Mouse (Mus musculus) embryo, embryonic 11.5 days (tissue): ENCODE results near the gene Ccnt1.
A peak's percentile ranks its signal among the peaks of the same experiment; 100 is the strongest.
"Not testable (repeated sequence)": the region's sequence is repeated elsewhere in the genome, so short reads cannot be mapped to it uniquely, and the experiment has no call there.

Source experiments
- DNase-seq: peaks from one replicate; pipeline ENCODE4 v3.0.0-alpha.2; 2012; ENCODE audit warnings: low read depth, low spot score

The Ccnt1 gene

GRCm38 (mm10) chr15:98543341-98543740, 27.4 kb downstream of the Ccnt1 start:
- DNase-seq, result no peak

- no peak for DNase-seq
Measured at GRCm38 (mm10) chr15:98541064-98541463, 29.7 kb downstream of the Ccnt1 start.

- DNase-seq, result no peak
Measured at GRCm38 (mm10) chr15:98537923-98538322, 32.8 kb downstream of the Ccnt1 start.

DNA sequence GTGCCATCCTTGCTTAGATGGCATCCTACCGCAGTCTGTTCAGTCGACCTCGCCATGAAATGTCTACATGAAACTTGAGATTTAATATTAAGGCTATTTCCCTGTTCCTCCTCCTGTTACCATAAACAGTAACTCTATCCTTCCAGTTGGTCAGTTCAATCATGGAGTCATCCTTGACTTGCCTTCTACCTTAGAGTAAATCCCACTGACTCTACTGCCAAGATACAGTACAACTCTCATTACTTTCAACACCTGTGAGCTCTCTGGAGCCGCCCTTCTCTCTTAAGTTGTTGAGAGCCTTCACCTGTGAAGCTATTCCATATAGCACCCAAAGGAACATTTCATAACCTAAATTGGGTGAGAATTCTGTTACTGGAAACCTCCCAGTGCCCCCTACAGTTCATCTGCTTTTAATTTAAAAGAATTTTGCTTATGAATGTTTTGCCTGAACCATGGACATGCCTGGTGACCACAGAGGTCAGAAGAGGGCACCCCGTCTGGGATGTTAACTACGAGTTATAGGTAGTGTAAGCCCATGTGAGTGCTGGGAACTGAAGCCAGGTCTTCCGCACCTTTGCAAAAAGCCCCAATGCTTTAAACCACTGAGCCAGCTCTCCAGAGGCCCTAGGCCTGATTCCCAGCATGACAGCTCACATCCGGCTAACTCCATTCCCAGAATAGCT, 33.8 kb downstream of the Ccnt1 start:
- no peak for DNase-seq

DNA sequence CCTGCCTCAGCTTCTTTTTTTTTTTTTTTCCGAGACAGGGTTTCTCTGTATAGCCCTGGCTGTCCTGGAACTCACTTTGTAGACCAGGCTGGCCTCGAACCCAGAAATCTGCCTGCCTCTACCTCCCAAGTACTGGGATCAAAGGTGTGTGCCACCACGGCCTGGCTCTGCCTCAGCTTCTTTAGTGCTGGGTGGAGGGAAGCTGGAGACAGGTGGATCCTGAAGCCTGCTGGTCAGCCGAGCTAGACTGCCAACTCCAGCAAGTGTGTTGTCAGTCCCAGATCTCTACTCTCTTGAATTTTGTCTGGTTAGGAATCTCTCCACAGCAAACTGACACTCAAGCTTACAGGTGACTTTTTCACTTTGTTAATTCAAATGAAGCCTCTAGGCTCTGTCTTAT, 34.8 kb downstream of the Ccnt1 start:
- DNase-seq, result no peak

GRCm38 (mm10) chr15:98533881-98534627, 36.7 kb downstream of the Ccnt1 start, which contains the start of gene Kansl2:
Gene Kansl2 (minus strand): TSS chr15:98534264.
- peak; percentile 97 for DNase-seq

DNA sequence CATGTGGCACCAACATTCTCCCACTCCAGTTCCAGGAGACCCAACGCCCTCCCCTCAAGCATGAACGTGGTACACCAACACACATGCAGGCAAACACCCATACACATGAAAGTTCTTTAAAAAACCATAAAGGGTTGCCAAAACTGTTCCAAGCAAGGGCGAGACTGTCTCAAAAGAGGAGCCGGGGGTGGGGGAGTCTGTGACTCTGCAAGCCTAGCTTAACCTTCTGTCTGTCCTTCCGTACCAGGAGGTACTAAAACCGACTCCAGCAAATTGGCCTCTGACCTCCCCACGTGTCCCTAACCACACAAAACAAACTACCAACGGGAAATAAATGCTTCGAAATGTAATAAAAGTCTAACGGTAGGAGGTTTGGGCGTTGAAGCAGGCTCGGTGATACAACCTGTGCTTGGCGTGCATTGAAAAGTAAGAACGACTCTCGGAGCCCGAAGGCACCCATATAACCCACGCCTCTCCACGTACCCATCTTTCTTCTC, 37.6 kb downstream of the Ccnt1 start:
- no peak for DNase-seq

DNA sequence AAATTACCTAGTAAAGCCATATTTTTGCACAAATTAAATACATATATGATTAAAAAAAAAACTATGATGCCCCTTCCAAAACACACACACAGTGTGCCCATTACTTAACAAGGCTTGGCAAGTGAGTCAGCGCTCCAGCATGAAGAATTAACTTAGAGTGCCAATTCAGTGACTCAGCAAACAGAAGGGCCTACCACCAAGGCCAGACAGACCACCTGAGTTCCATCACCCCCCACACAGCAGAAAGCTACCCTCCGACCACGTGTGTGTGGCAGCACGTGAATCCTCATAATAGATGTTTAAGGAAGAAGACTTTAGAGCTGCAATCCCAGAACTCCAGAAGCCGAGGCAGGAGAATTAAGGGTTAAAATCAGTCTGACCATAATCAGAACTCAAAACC, 38.4 kb downstream of the Ccnt1 start:
- no peak for DNase-seq

DNA sequence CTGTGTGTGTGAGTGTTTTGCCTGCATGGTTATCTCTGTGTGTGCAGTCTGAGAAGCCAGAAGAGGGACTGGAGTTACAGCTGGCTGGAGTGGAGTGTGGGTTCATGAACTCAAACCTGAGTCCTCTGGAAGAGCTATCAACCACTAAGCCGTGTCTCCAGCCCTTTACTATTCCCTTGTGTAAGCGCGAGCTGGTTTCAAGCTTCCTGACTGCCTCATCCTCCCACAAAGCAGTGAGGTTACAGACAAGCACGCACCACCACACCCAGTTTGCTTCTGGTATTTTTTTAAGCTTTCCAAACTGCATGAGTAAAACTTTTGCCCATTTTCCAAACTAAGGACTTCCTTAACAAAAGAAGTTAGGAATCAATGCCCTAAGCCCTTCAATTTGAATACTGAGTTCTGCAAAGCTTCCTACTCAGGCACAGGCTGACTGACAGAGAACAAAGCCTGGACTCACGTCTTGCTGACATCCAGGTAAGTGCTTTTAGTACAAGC, 42.6 kb downstream of the Ccnt1 start:
- no peak for DNase-seq

GRCm38 (mm10) chr15:98527056-98527771, 43.5 kb downstream of the Ccnt1 start:
- DNase-seq, result no peak

- DNase-seq, result no peak
Measured at GRCm38 (mm10) chr15:98526057-98526456, 44.7 kb downstream of the Ccnt1 start.

- DNase-seq, result no peak
Measured at GRCm38 (mm10) chr15:98521245-98521644, 49.5 kb downstream of the Ccnt1 start.

DNA sequence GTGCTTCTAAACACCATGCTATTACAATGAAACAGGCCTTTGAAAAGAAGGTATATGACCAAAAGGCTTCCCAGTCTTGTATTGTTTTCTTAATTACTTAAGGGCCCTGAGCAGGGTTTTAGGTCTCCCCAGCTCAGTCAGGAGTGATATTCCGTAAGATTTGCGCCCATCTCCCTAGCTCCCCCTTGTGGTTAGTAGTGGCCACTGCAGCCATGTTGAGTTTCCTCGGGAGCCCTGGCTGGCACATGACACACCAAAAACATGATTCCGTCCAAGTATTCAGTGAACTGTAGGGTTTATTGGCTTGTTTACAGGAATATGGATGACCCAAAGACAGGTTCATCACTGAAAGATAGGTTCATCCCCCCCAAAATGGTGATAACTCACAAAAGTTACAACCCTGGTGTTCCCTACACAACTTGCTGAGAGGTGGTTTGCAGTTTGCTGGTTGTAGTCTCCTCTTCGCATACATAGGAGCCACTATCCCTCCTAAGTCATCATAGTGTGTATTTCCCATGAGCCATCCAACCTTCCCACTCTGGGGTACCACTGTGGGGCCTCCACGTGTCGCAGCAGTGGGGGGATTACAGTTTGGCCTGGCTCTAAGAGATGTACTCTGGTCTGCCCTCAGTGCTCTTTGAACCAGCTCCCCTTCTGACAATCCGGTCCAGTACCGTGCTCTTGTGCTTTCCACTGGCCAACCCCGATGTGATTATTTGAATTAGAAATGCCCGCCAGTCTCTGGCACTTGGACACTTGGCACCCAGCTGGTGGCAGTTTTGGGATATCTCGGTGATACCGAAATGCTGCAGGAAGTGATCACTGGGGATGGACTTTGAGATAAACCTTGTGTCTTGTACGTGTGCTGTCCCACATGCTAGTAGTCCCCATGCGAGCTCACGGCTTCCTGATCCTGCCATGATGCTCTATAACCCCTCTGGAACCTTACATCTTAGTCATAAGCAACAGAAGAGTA, 53.1 kb downstream of the Ccnt1 start:
- DNase-seq, result no peak

- not testable (repeated sequence) for DNase-seq
Measured at GRCm38 (mm10) chr15:98514845-98515244, 55.9 kb downstream of the Ccnt1 start.

DNA sequence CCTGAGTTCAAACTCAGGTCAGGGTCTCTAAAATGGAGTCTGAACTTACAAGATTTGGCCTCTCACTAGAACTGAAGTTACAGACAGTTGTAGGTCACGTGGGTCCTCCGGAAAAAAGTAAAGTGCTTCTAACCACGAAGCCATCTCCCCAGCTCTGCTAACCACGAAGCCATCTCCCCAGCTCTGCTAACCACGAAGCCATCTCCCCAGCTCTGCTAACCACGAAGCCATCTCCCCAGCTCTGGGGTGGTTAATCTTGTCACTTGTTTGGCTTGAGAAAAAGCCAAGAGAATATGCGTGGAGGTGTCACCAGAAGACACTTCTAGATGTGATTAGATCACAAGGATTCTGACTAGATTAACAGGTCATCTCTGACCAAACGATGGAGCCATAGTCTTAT, 56.6 kb downstream of the Ccnt1 start:
- no peak for DNase-seq

DNA sequence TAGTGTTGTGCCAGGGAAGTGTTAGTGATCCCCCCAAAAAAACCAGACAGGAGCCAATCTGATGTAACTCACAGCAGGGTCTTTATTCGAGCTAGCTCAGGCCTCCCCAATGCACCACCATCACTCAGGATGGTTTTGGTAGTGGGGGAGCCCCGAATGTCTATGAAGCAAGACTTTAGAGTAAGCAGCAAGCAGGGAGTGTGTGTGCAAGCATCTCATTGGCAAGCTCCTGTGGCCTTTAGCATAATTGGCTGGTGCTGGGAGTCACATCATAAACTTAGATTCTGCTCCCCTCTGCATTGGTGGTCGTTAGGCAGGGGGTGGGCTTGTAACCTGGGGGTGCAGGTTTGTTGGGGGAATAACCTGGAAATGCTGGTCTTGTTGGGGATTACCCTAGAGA, 57.0 kb downstream of the Ccnt1 start:
- not testable (repeated sequence) for DNase-seq

- no peak for DNase-seq
Measured at GRCm38 (mm10) chr15:98512799-98513321, 57.9 kb downstream of the Ccnt1 start.

- no peak for DNase-seq
Measured at GRCm38 (mm10) chr15:98512232-98512631, 58.5 kb downstream of the Ccnt1 start.

DNA sequence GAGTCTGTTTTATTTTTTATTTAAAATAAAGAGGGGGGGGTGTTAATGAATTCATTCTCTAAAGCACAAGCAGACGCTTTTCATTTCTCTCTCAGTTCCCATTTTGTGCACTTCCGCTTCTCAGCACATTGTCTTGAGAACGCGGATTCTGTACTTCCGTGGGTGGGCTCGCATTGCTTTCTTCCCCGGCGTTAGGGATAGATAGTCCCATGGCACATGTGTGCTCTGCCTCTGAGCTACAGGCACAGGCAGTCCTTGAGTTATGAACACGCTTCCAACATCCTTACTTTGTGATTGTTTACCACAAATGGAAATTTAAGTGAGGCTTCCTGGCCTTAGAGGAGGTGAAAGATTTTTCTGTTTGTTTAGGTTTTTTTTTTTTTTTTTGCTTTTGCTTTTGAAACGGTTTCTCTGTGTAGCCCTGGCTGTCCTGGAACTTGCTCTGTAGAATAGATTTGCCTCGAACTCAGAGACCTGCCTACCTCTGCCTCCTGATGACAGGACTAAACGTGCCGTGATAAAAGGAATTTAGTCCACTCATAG, 59.3 kb downstream of the Ccnt1 start:
- DNase-seq, result no peak
